Comparison of ENCODE assay signal across 9 mouse cellular contexts in the genomic region with DNA sequence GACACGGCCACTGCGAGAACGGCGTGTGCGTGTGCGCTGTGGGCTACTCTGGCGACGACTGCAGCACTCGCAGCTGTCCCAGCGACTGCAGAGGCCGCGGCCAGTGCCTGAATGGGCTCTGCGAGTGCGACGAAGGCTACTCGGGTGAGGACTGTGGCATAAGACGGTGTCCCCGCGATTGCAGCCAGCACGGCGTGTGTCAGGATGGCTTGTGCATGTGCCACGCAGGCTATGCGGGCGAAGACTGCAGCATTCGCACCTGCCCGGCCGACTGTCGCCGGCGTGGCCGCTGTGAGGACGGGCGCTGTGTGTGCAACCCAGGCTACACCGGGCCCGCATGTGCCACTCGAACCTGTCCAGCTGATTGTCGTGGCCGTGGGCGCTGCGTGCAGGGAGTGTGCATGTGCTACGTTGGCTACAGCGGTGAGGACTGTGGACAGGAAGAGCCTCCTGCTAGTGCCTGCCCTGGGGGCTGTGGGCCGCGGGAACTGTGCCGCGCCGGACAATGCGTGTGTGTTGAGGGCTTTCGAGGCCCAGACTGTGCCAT. TPM values are rescaled to one million over a fixed set of nuclear protein-coding genes. Genes with fewer than 3 reads are reported as not detected.
A peak's percentile ranks its signal among the peaks of the same experiment; 100 is the strongest.
DNase-seq lines count a peak whose midpoint lies in the region; ATAC-seq and TF ChIP-seq lines count a peak whose summit lies in the region.
"Had no signal": no experiment of that assay in that cellular context is flagged by ENCODE, and none has a peak within 500 bp of the region (broad histone marks: within the 10 kb centered on the region; RNA-seq: fewer than 3 reads in every experiment).

No protein-coding gene starts in this region.

- peak overlapping the region; percentile 14; the same call in 1 of the 2 replicates for H3K9ac ChIP-seq in heart, embryonic 15.5 days
- H3K9ac ChIP-seq in hindbrain, embryonic 11.5 days (ENCODE audit: low read depth, low read length): 0 out of 2 replicates have a peak overlapping the region, but pooled peaks have one; percentile 42
- no peak overlapping the region for H3K9ac ChIP-seq in midbrain, embryonic 15.5 days

- DNase-seq in heart, postnatal 10 days: no peak
- DNase-seq in hindbrain, embryonic 11.5 days (ENCODE audit: low spot score): peak; percentile 40
- no peak for DNase-seq in cerebellum, adult 9-10 months
- no peak for DNase-seq in left cerebral cortex, adult 11 months (ENCODE audit: low spot score)
- DNase-seq in urinary bladder, adult 18-20 months (ENCODE audit: low spot score in 2 of 2): no peak

- no peaks in the 10 kb centered on the region for H3K9me3 ChIP-seq in heart, embryonic 15.5 days (replicated peaks)
- no peaks in the 10 kb centered on the region for H3K9me3 ChIP-seq in hindbrain, embryonic 11.5 days (ENCODE audit: control insufficient read depth, low read length)
- no peaks in the 10 kb centered on the region for H3K9me3 ChIP-seq in midbrain, embryonic 15.5 days

- H3K27me3 ChIP-seq in heart, embryonic 15.5 days: peaks cover 75% of the 10 kb centered on the region
- peaks cover 40% of the 10 kb centered on the region for H3K27me3 ChIP-seq in hindbrain, embryonic 11.5 days (ENCODE audit: control insufficient read depth, insufficient read depth, low read length)
- peaks cover 50% of the 10 kb centered on the region for H3K27me3 ChIP-seq in midbrain, embryonic 15.5 days (replicated peaks)

- intact Hi-C loops in heart, postnatal 10 days (cut with DNase I): no loop called here

- H3K4me2 ChIP-seq in heart, embryonic 15.5 days: peak overlapping the region; percentile 66
- peak overlapping the region; percentile 76 for H3K4me2 ChIP-seq in hindbrain, embryonic 11.5 days (replicated peaks; ENCODE audit: low read depth, low read length)
- H3K4me2 ChIP-seq in midbrain, embryonic 15.5 days: peak overlapping the region; percentile 70

- H3K36me3 ChIP-seq in heart, embryonic 15.5 days: no peaks in the 10 kb centered on the region
- no peaks in the 10 kb centered on the region for H3K36me3 ChIP-seq in hindbrain, embryonic 11.5 days (ENCODE audit: control insufficient read depth, insufficient read depth, low read length)
- no peaks in the 10 kb centered on the region for H3K36me3 ChIP-seq in midbrain, embryonic 15.5 days (replicated peaks)

- TF ChIP-seq POLR2A in cortical plate, adult 2 months (IDR thresholded peaks at IDR 0.05; ENCODE audit: extremely low read depth, insufficient read depth, low read length): no peak

- peak overlapping the region; percentile 40 for H3K4me3 ChIP-seq in heart, embryonic 15.5 days
- peak overlapping the region; percentile 1; the same call in 1 of the 2 replicates for H3K4me3 ChIP-seq in cortical plate, adult 2 months (ENCODE audit: insufficient read depth, low read length)
- peak overlapping the region; percentile 38 for H3K4me3 ChIP-seq in hindbrain, embryonic 11.5 days (ENCODE audit: low read depth, low read length)
- H3K4me3 ChIP-seq in midbrain, embryonic 15.5 days: peak overlapping the region; percentile 35

- H3K4me1 ChIP-seq in heart, embryonic 15.5 days (replicated peaks): peaks cover 34% of the 10 kb centered on the region
- no peaks in the 10 kb centered on the region for H3K4me1 ChIP-seq in cortical plate, adult 2 months (ENCODE audit: control insufficient read depth, insufficient read depth, low read length)
- H3K4me1 ChIP-seq in hindbrain, embryonic 11.5 days (replicated peaks; ENCODE audit: control insufficient read depth, insufficient read depth, low read length): peaks cover 10% of the 10 kb centered on the region; the same call in 1 of the 2 replicates
- H3K4me1 ChIP-seq in midbrain, embryonic 15.5 days: peaks cover 18% of the 10 kb centered on the region

- ATAC-seq in heart, embryonic 15.5 days (replicated peaks; ENCODE audit: insufficient number of reproducible peaks, insufficient read depth, low FRiP score, low read depth): no peak
- ATAC-seq in hindbrain, embryonic 11.5 days (ENCODE audit: low FRiP score): no peak
- ATAC-seq in midbrain, embryonic 15.5 days (replicated peaks): peak; percentile 31; the same call in 1 of the 2 replicates

- WGBS in heart, embryonic 15.5 days: 33% methylated on average over 49 of the region's 49 CpGs
- 35% methylated on average over 49 of the region's 49 CpGs for WGBS in hindbrain, embryonic 11.5 days
- WGBS in midbrain, embryonic 15.5 days: 35% methylated on average over 49 of the region's 49 CpGs

- no peak for TF ChIP-seq CTCF in cortical plate, adult 2 months (IDR thresholded peaks at IDR 0.05; ENCODE audit: extremely low read depth, insufficient read depth, low read length)

- H3K27ac ChIP-seq in heart, embryonic 15.5 days: no peak overlapping the region
- no peak overlapping the region for H3K27ac ChIP-seq in cortical plate, adult 2 months (ENCODE audit: insufficient read depth, low read length)
- no peak overlapping the region for H3K27ac ChIP-seq in hindbrain, embryonic 11.5 days (ENCODE audit: low read depth, low read length)
- H3K27ac ChIP-seq in midbrain, embryonic 15.5 days: no peak overlapping the region

RNA-seq across cellular contexts. Expression of gene Tnxb, which starts 2.0 kb away (rescaled TPM):
- 2.3 and 3.2 TPM in 2 replicates for polyA plus RNA-seq in heart, embryonic 15.5 days (2015; fragmentation: Nextera tagmentation; extraction: Ambion mirVana)
- 10 to 100 TPM; 63.9 to 66.5 TPM for total RNA-seq in heart, postnatal 10 days (2021)
- 2.2 and 2.6 TPM in 2 replicates for polyA plus RNA-seq in cortical plate, adult 2 months (2012; rRNA removed)
- polyA plus RNA-seq in hindbrain, embryonic 11.5 days (2014; fragmentation: Nextera tagmentation; extraction: Ambion mirVana): 0.01 and 0.09 TPM in 2 replicates
- 0.18 and 0.24 TPM in 2 replicates for polyA plus RNA-seq in midbrain, embryonic 15.5 days (2015; fragmentation: Nextera tagmentation; extraction: Ambion mirVana)
- total RNA-seq: CH12.LX had no signal

RNA-seq across cellular contexts. Expression of gene Atf6b, which starts 25.4 kb away (rescaled TPM):
- 39.6 and 54.5 TPM in 2 replicates for polyA plus RNA-seq in heart, embryonic 15.5 days (2015; fragmentation: Nextera tagmentation; extraction: Ambion mirVana)
- 10 to 100 TPM; 19.0 to 19.3 TPM for total RNA-seq in heart, postnatal 10 days (2021)
- 59.6 and 64.1 TPM in 2 replicates for polyA plus RNA-seq in cortical plate, adult 2 months (2012; rRNA removed)
- 61.9 and 67.5 TPM in 2 replicates for polyA plus RNA-seq in hindbrain, embryonic 11.5 days (2014; fragmentation: Nextera tagmentation; extraction: Ambion mirVana)
- polyA plus RNA-seq in midbrain, embryonic 15.5 days (2015; fragmentation: Nextera tagmentation; extraction: Ambion mirVana): 123 and 125 TPM in 2 replicates

RNA-seq across cellular contexts. Expression of gene Fkbpl, which starts 27.8 kb away (rescaled TPM):
- 10.7 and 12.9 TPM in 2 replicates for polyA plus RNA-seq in heart, embryonic 15.5 days (2015; fragmentation: Nextera tagmentation; extraction: Ambion mirVana)
- 1 to 10 TPM; 8.5 to 9.9 TPM for total RNA-seq in heart, postnatal 10 days (2021)
- polyA plus RNA-seq in cortical plate, adult 2 months (2012; rRNA removed): 7.8 and 8.7 TPM in 2 replicates
- 16.4 and 17.2 TPM in 2 replicates for polyA plus RNA-seq in hindbrain, embryonic 11.5 days (2014; fragmentation: Nextera tagmentation; extraction: Ambion mirVana)
- 14.6 and 16.0 TPM in 2 replicates for polyA plus RNA-seq in midbrain, embryonic 15.5 days (2015; fragmentation: Nextera tagmentation; extraction: Ambion mirVana)

RNA-seq across cellular contexts. Expression of gene Prrt1, which starts 43.0 kb away (rescaled TPM):
- polyA plus RNA-seq in heart, embryonic 15.5 days (2015; fragmentation: Nextera tagmentation; extraction: Ambion mirVana): 0.42 and 1.2 TPM in 2 replicates
- total RNA-seq in heart, postnatal 10 days (2021): 1 to 10 TPM in 1 of 2 experiments, under 1 TPM in 1; 0.89 to 1.2 TPM
- polyA plus RNA-seq in cortical plate, adult 2 months (2012; rRNA removed): 160 and 165 TPM in 2 replicates
- 1.0 and 2.0 TPM in 2 replicates for polyA plus RNA-seq in hindbrain, embryonic 11.5 days (2014; fragmentation: Nextera tagmentation; extraction: Ambion mirVana)
- 10.7 and 10.8 TPM in 2 replicates for polyA plus RNA-seq in midbrain, embryonic 15.5 days (2015; fragmentation: Nextera tagmentation; extraction: Ambion mirVana)
- total RNA-seq: CH12.LX had no signal

RNA-seq across cellular contexts. Expression of gene Ppt2, which starts 44.0 kb away (rescaled TPM):
- 22.9 and 24.8 TPM in 2 replicates for polyA plus RNA-seq in heart, embryonic 15.5 days (2015; fragmentation: Nextera tagmentation; extraction: Ambion mirVana)
- 10 to 100 TPM; 39.0 to 45.7 TPM for total RNA-seq in heart, postnatal 10 days (2021)
- 31.1 and 32.7 TPM in 2 replicates for polyA plus RNA-seq in cortical plate, adult 2 months (2012; rRNA removed)
- polyA plus RNA-seq in hindbrain, embryonic 11.5 days (2014; fragmentation: Nextera tagmentation; extraction: Ambion mirVana): 23.6 and 26.0 TPM in 2 replicates
- 20.0 and 20.9 TPM in 2 replicates for polyA plus RNA-seq in midbrain, embryonic 15.5 days (2015; fragmentation: Nextera tagmentation; extraction: Ambion mirVana)
